Mouse (Mus musculus): ENCODE data around the gene Slc12a3.

Slc12a3 gene

DNA sequence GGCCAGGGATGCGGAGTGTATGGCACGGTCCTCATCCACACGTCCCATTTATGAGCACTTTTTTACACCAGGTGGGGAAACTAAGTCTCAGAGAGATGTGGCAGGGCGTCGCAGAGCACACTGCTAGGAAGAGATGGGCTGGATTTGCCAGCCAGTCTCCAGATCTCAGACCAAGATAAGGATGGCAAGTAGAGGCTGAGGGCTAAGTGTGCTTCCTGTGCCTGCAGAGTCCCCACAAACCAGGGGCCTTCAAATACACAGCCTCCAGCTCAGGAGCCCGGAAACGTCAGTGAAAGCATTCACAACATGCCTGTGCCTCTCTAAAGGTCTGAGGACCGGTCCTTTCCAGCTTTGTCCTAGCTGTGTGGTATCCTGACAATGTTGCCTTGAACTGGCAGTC, 8.6 kb downstream of the Slc12a3 start:
- no peak for DNase-seq

DNA sequence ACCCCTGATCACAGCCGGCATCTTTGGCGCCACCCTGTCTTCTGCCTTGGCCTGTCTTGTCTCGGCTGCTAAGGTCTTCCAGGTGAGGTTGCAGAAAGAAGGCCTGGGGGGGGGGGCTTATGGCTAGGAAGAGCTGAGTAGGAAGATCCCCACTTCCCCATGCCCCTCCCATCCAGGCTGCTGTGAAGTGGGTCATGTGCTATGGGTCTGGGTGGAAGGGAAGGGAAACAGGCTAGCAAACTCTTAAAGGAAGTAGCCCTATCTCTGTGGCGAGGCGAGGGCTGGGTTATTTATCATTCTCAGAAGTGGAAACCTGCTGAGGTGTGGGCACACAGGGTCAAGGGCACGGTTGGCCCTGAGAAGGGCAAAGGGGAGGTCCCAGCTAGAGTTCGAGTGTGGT, 11.8 kb downstream of the Slc12a3 start:
- DNase-seq = no peak

- no peak for DNase-seq
These were observed 13.7 kb downstream of the Slc12a3 start for GRCm38 (mm10) chr8:94342691-94343090.

DNA sequence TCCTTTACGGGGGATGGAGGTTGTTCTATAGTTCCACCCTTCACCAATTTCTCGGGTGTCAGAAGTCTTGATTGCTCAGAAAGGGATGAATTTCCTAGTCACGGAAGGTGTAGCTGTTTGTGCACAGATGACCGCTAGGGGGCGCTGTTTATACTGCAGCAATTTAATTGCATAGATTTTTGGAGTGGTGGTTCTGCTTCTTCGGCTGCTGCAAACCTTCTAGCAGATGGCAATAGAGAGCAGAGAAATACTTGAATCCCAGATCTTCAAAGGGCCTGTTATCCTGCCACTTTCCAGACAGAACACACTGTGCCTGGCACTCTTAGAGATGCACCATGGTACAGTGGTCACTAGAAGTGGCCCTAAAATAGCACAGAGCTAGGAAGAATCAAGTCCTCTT, 14.3 kb downstream of the Slc12a3 start:
- DNase-seq = peak; percentile 78

DNA sequence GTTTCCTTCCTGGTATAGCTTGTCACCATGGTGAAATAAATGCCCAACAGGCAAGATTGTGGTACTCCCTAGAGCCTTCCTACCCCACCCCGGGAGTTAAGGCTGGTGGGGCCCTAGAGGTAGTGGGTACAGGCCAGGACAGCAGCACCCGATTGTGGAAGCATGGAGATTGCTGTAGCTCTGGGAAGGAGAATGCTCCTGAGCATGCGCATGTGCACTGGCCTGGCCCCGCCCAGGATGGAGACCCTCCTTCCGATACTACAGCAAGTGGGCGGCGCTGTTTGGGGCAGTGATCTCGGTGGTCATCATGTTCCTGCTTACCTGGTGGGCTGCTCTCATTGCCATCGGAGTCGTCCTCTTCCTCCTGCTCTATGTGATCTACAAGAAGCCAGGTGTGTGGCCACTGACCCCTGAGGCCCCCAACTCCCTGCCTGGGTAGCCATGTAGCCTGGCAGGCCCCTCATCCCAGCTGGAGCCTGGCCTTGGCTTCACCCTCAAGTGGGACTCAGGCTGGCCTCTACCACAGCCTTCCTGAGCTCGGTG, 14.8 kb downstream of the Slc12a3 start:
- DNase-seq = no peak

DNA sequence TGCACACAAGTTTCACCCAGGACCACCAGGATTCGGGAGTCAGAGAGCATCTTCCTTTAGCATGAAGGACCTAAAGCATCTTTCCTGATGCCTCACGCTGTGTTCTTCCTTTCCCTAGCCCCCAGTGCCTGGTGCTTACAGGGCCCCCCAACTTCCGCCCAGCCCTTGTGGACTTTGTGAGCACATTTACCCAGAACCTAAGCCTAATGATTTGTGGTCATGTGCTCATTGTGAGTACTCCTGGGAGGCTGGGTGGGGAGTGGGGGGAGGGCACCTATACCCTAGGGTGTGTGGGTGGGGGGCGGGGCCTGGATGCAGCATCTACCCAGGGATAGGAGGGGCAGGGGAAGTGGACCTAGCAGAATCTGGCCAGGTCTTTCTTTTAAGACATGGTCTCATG, 16.7 kb downstream of the Slc12a3 start:
- no peak for DNase-seq

DNA sequence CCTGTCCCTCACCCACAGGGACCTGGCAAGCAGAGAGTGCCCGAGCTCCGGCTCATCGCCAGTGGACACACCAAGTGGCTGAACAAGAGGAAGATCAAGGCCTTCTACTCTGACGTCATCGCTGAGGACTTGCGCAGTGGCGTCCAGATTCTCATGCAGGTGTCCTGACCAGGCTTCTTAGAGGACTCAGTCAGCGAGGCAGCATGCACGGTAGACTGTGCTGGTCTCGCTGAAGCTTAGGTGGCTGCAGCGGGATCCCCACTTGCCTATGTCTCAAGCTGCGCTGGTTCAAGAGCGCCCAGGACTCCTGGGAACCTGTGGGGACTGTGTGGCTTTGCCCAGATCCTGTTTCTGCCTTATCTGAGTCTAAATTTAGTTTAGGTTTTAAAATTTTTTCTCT, 17.3 kb downstream of the Slc12a3 start:
- DNase-seq = no peak

GRCm38 (mm10) chr8:94348425-94348824, 19.4 kb downstream of the Slc12a3 start:
- DNase-seq = no peak

GRCm38 (mm10) chr8:94354069-94354531, 25.1 kb downstream of the Slc12a3 start:
- DNase-seq = peak; percentile 93

DNA sequence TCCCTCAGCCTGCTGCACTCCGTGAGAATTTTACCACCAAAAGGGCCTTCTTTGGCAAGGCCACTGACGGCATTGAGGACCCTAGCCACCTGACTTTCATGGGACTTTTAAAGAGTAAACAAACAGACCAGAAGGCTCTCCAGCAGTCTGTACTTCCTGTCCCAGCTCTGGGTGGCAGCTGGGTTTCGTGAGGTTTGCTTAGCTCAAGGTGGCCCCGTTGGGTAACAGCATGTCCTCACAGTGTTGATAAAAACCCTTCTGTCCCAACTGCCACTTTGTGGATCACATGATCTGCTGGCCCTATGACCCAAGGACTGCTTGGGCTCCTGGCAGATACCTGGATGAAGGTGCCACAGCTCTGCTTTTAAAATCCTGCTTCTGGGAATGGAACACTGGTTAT, 25.6 kb downstream of the Slc12a3 start:
- peak; percentile 65 for DNase-seq

GRCm38 (mm10) chr8:94357220-94357619, 28.2 kb downstream of the Slc12a3 start:
- no peak for DNase-seq

DNA sequence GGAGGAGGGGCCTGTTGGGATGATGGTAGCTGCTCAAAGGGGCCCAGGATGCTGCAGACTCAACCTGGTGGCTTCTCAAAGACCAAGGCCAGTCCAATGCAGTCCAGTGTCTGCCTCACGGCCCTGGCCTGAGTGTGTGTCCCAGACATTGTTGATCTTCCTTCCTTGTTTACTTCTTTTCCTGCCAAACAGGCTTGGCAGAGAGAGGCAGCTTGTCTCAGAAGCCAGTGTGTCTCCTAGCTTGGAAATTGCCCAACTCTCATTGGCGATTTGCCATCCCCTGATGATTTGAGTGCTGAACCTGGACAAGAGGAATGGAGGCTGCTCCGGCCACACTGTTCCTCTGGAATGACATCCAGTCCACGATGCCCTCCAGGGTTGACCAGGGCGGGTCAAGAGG, 29.5 kb downstream of the Slc12a3 start:
- peak; percentile 91 for DNase-seq

DNA sequence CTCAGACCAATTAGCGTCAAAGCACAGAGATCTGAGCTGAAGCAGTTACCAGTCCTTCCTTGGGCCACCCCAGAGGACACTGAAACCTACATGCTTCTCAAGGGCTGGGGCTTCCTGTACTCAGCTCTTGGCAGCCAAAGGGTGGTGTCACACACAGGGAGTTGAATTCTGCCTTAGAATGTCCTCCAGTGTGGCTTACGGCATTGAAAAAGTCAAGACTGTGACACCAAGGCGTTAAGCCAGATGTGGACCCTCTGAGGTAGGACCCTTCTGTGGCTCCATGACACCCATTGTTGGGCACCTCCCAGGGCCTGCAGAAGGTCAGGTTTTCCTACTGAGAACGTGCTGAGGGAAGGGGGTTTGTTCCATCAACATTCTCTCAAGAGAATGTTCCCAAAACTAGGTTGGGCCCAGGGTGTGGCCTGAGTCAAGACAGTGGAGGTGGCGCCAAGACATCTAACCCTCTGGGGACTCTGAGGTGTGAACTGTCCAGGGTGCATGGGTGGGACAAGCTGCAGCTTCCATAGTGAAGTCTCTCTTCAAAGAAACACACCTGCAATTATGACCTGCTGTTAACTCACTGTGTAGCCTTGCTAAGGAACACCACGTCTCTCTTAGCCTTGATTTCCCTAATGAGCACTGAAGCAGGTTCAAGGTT, 32.9 kb downstream of the Slc12a3 start:
- peak; percentile 57 for DNase-seq

GRCm38 (mm10) chr8:94362607-94363239, 33.7 kb downstream of the Slc12a3 start:
- DNase-seq = peak; percentile 81

- DNase-seq = peak; percentile 93
These were observed 34.3 kb downstream of the Slc12a3 start for GRCm38 (mm10) chr8:94363288-94363688.

GRCm38 (mm10) chr8:94363906-94364305, 34.9 kb downstream of the Slc12a3 start:
- peak; percentile 95 for DNase-seq

DNA sequence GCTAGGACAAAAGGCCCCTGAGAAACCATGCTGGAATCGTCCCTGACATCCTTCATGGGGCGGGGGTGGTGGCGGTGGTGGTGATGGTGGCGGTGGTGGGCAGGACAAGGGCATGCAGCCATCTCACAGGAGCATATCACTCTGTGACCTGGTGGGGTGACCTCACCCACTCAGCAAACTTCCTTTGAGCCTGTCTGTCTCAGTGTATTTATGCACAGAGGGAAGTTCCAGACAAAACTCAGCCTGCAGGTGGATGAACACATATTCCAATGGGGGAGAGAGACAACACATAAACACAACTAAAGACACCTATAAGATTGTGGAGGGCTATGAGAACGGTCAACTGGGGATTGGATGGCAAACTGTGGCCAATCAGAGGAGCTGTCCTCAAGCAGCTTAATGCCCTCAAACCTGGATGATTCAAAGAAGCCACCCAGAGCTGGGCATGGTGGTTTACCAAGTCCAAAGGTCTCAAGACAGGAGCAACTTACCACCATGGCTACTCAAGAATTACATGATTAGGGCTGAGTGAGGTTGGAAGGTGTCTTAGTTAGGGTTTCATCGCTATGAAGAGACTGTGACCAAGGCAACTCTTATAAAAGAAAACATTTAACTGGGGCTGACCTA, 35.8 kb downstream of the Slc12a3 start:
- DNase-seq = peak; percentile 63

DNA sequence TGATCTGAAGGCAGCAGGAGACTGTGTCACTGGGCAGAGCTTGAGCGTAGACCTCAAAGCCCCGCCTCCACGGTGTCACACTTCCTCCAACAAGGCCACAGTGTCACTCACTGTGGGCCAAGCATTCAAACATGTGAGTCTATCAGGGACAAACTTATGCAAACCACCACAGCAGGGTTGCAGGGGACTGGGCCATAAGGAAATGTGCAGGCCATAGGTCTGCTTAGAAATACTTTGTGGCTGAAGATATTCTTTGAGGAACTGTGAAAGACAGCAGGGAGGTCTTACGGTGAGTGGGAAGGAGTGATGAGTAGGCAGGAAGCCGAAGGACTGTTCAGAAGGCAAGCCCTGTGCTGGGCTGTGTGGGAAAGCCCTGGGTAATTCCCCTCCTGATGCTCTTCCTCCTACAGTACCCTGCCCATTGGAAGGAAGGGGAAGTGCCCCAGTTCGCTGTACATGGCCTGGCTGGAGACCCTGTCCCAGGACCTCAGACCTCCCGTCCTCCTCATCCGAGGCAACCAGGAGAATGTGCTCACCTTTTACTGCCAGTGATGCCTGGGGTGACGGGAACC, 36.5 kb downstream of the Slc12a3 start:
- DNase-seq = peak; percentile 74

- no peak for DNase-seq
These were observed 41.8 kb downstream of the Slc12a3 start for GRCm38 (mm10) chr8:94370839-94371238.

DNA sequence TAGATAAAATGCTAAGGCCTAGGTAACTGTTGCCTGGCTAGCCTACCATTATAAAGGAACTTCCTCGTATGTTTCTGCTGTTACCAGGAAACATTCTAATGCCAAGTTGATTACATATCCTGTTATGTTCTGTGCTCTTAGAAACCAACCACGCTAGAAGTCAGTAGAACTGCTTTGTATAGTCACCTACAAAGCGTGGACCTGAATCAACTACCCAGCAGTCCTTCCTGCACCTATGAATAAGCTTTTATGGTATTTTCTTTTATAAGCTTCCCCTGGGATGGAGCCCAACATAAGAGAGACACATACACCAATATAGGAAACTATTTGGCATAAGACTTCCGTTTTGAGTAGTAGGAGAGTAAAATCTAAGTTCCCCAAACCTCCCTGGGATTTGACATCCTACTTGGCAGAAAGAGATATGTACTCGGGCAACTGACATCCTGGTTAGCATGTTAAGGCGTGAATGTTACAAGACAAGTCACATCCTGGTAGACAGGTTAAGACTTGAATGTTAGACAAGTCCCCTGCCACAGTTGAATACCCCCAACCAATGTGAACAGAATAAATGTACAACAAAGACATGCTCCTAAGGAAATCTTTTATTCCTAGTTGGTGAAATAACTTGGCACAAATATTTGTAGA, 44.1 kb downstream of the Slc12a3 start:
- DNase-seq = no peak

DNA sequence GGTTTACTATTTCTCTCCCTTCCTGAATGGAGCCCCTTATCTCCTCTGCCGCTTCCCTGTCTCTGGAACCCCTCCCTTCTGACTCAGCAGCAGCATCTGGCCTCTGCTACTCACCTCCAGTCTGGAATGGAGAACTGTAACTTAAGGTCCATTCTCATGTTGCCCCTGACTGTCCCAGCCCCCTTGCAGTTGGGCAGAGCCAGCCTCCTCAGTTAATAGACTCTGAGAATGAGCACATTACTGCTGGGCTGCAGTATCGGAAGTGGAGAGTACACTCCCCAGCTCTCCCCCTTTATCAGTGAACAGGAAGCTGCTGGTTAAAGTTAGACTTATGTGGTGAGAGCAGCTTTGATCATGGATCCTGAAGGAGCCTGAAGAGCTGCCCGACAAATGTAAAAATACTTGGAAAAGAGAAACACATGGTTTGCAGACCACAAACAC, 46.6 kb downstream of the Slc12a3 start:
- DNase-seq = no peak

- no peak for DNase-seq
These were observed 47.2 kb downstream of the Slc12a3 start for GRCm38 (mm10) chr8:94376176-94376575.

GRCm38 (mm10) chr8:94376580-94376979, 47.6 kb downstream of the Slc12a3 start:
- DNase-seq = no peak

All from kidney, adult 11 months (tissue).